Mouse (Mus musculus) hindbrain, embryonic 15.5 days (tissue): ENCODE measurements around the gene Ddx1. TPM values are rescaled to one million over a fixed set of nuclear protein-coding genes. Genes with fewer than 3 reads are reported as not detected.
A peak's percentile ranks its signal among the peaks of the same experiment; 100 is the strongest.

ENCODE experiments used
- ATAC-seq: fragments of 200-750 bp; cut with Nextera tagmentation; 2 replicates; pipeline ENCODE4 v1.8.0; 2017; ENCODE audit warnings: low read depth, moderate number of reproducible peaks, moderate TSS enrichment; ENCODE audit not compliant: low FRiP score
- H3K27ac ChIP-seq: fragments of 300-500 bp; sonication (generic); replicated peaks from 2 replicates; pipeline ENCODE4 v1.5.1; 2015; ENCODE audit warnings: mild to moderate bottlenecking, inconsistent platforms
- H3K27me3 ChIP-seq: fragments of 300-500 bp; sonication (generic); 2 replicates; pipeline ENCODE4 v1.6.1; 2015; ENCODE audit warnings: control low read depth, inconsistent platforms
- H3K36me3 ChIP-seq: fragments of 300-500 bp; sonication (generic); 2 replicates; pipeline ENCODE4 v1.6.1; 2015; ENCODE audit warnings: control low read depth, inconsistent platforms
- H3K4me1 ChIP-seq: fragments of 300-500 bp; sonication (generic); replicated peaks from 2 replicates; pipeline ENCODE4 v1.6.1; 2015; ENCODE audit warnings: control low read depth, inconsistent platforms
- H3K4me2 ChIP-seq: fragments of 300-500 bp; sonication (generic); 2 replicates; pipeline ENCODE4 v1.6.1; 2015; ENCODE audit warnings: moderate library complexity, mild to moderate bottlenecking, inconsistent platforms
- H3K4me3 ChIP-seq: fragments of 300-500 bp; sonication (generic); 2 replicates; pipeline ENCODE4 v1.5.1; 2015; ENCODE audit warnings: mild to moderate bottlenecking, inconsistent platforms
- H3K9ac ChIP-seq: fragments of 300-500 bp; sonication (generic); 2 replicates; pipeline ENCODE4 v1.6.1; 2015; ENCODE audit warnings: inconsistent platforms
- H3K9me3 ChIP-seq: fragments of 300-500 bp; sonication (generic); 2 replicates; pipeline ENCODE4 v1.6.1; 2016; ENCODE audit warnings: control low read depth, inconsistent platforms
- WGBS: fragments of 180-500 bp; shearing (Covaris S2); methylation state at CpG from one replicate; pipeline ENCODE4 v1.1.7; 2015; 5-methylcytosine and 5-hydroxymethylcytosine counted together
- polyA plus RNA-seq: library from polyadenylated mRNA; unstranded; fragments of >200 nt; fragmentation: Nextera tagmentation; extraction: Ambion mirVana; gene quantifications from 2 replicates; pipeline ENCODE4 v1.2.1, GENCODE M21; 2015

Gene Ddx1
- 131 TPM in 2 replicates for polyA plus RNA-seq

- Histone ChIP-seq H3K9me3 (no peaks in the 10 kb centered on the region), H3K4me3 (peak within 1 kb of the TSS; percentile 58), H3K27me3 (no peaks in the 10 kb centered on the region), H3K36me3 (peaks cover 10% of the 10 kb centered on the region), H3K4me2 (peak within 1 kb of the TSS; percentile 55), H3K9ac (peak within 1 kb of the TSS; percentile 76), H3K4me1 (peaks cover 16% of the 10 kb centered on the region), H3K27ac (peak within 1 kb of the TSS; percentile 77)
- peak; percentile 95 for ATAC-seq
- 2% methylated on average over 53 of the region's 59 CpGs for WGBS
These were observed at the start of gene Ddx1 for GRCm38 (mm10) chr12:13248691-13249572. Ddx1 (minus strand) TSS chr12:13249213.

- Histone ChIP-seq H3K9me3 (no peaks in the 10 kb centered on the region), H3K27me3 (no peaks in the 10 kb centered on the region), H3K9ac (no peak overlapping the region), H3K4me2 (no peak overlapping the region), H3K27ac (no peak overlapping the region), H3K4me3 (no peak overlapping the region), H3K4me1 (0 out of 2 replicates have a peak, but pooled peaks cover 3% of the 10 kb centered on the region), H3K36me3 (peaks cover 8% of the 10 kb centered on the region)
- 62% methylated on average over 3 of the region's 3 CpGs for WGBS
- peak; percentile 54 for ATAC-seq
These were observed 44.4 kb upstream of the Ddx1 start for GRCm38 (mm10) chr12:13293421-13293881.

GRCm38 (mm10) chr12:13291453-13291852, 42.4 kb upstream of the Ddx1 start:
- Histone ChIP-seq H3K4me3 (no peak overlapping the region), H3K27me3 (no peaks in the 10 kb centered on the region), H3K27ac (no peak overlapping the region), H3K4me2 (no peak overlapping the region), H3K36me3 (peaks cover 10% of the 10 kb centered on the region), H3K9ac (no peak overlapping the region), H3K9me3 (no peaks in the 10 kb centered on the region), H3K4me1 (0 out of 2 replicates have a peak, but pooled peaks cover 3% of the 10 kb centered on the region)
- ATAC-seq = no peak
- WGBS = 77% methylated on average over 2 of the region's 2 CpGs

GRCm38 (mm10) chr12:13269570-13270390, 20.8 kb upstream of the Ddx1 start:
- Histone ChIP-seq H3K4me2 (peak overlapping the region; percentile 74), H3K9ac (peak overlapping the region; percentile 70), H3K27me3 (no peaks in the 10 kb centered on the region), H3K4me3 (peak overlapping the region; percentile 74), H3K4me1 (peaks cover 19% of the 10 kb centered on the region), H3K9me3 (no peaks in the 10 kb centered on the region), H3K36me3 (peaks cover 9% of the 10 kb centered on the region; the same call in 1 of the 2 replicates), H3K27ac (peak overlapping the region; percentile 82; the same call in 1 of the 2 replicates)
- peak; percentile 27; the same call in 1 of the 2 replicates for ATAC-seq
- WGBS = 43% methylated on average over 16 of the region's 16 CpGs

GRCm38 (mm10) chr12:13268826-13269449, 19.9 kb upstream of the Ddx1 start, which contains the start of gene Nbas:
Nbas (plus strand) TSS chr12:13269133.
- Histone ChIP-seq H3K9me3 (no peaks in the 10 kb centered on the region), H3K36me3 (peaks cover under 1% of the 10 kb centered on the region; the same call in 1 of the 2 replicates), H3K4me3 (peak within 1 kb of the TSS; percentile 74), H3K9ac (peak within 1 kb of the TSS; percentile 70), H3K27ac (peak within 1 kb of the TSS; percentile 82), H3K4me1 (peaks cover 19% of the 10 kb centered on the region), H3K4me2 (peak within 1 kb of the TSS; percentile 74), H3K27me3 (no peaks in the 10 kb centered on the region)
- WGBS = 2% methylated on average over 38 of the region's 38 CpGs
- ATAC-seq = peak; percentile 96

GRCm38 (mm10) chr12:13268412-13268811, 19.4 kb upstream of the Ddx1 start:
- WGBS = 52% methylated on average over 3 of the region's 3 CpGs
- ATAC-seq = peak; percentile 70
- peak overlapping the region; percentile 74 for H3K4me2 ChIP-seq
- no peak overlapping the region for H3K9ac ChIP-seq
- peaks cover 19% of the 10 kb centered on the region for H3K4me1 ChIP-seq
- H3K36me3 ChIP-seq = no peaks in the 10 kb centered on the region
- no peaks in the 10 kb centered on the region for H3K27me3 ChIP-seq
- peak overlapping the region; percentile 74 for H3K4me3 ChIP-seq
- H3K27ac ChIP-seq = 0 out of 2 replicates have a peak overlapping the region, but pooled peaks have one; percentile 11
- H3K9me3 ChIP-seq = no peaks in the 10 kb centered on the region

GRCm38 (mm10) chr12:13255701-13256100, 6.7 kb upstream of the Ddx1 start:
- WGBS = 71% methylated on average over 2 of the region's 2 CpGs
- no peaks in the 10 kb centered on the region for H3K27me3 ChIP-seq
- no peak overlapping the region for H3K4me3 ChIP-seq
- H3K27ac ChIP-seq = no peak overlapping the region
- ATAC-seq = no peak
- H3K4me1 ChIP-seq = no peaks in the 10 kb centered on the region
- no peak overlapping the region for H3K9ac ChIP-seq
- H3K4me2 ChIP-seq = no peak overlapping the region
- no peaks in the 10 kb centered on the region for H3K9me3 ChIP-seq
- H3K36me3 ChIP-seq = no peaks in the 10 kb centered on the region

GRCm38 (mm10) chr12:13255068-13255467, 6.1 kb upstream of the Ddx1 start:
- H3K4me3 ChIP-seq = no peak overlapping the region
- no peak overlapping the region for H3K9ac ChIP-seq
- no peak overlapping the region for H3K27ac ChIP-seq
- no peaks in the 10 kb centered on the region for H3K4me1 ChIP-seq
- no peaks in the 10 kb centered on the region for H3K27me3 ChIP-seq
- 40% methylated on average over 3 of the region's 3 CpGs for WGBS
- no peaks in the 10 kb centered on the region for H3K9me3 ChIP-seq
- no peaks in the 10 kb centered on the region for H3K36me3 ChIP-seq
- no peak for ATAC-seq
- no peak overlapping the region for H3K4me2 ChIP-seq

GRCm38 (mm10) chr12:13249573-13249919, 533 bp upstream of the Ddx1 start:
- Histone ChIP-seq H3K27me3 (no peaks in the 10 kb centered on the region), H3K9me3 (no peaks in the 10 kb centered on the region), H3K4me2 (peak overlapping the region; percentile 55), H3K9ac (peak overlapping the region; percentile 76; the same call in 1 of the 2 replicates), H3K4me1 (peaks cover 16% of the 10 kb centered on the region), H3K36me3 (peaks cover 5% of the 10 kb centered on the region; the same call in 1 of the 2 replicates), H3K27ac (peak overlapping the region; percentile 77), H3K4me3 (peak overlapping the region; percentile 58)
- peak; percentile 56; the same call in 1 of the 2 replicates for ATAC-seq
- WGBS = 83% methylated on average over 3 of the region's 3 CpGs

- no peak overlapping the region for H3K4me3 ChIP-seq
- no peak overlapping the region for H3K27ac ChIP-seq
- ATAC-seq = no peak
- H3K4me1 ChIP-seq = peaks cover 4% of the 10 kb centered on the region
- no peak overlapping the region for H3K9ac ChIP-seq
- peaks cover 55% of the 10 kb centered on the region for H3K36me3 ChIP-seq
- no peaks in the 10 kb centered on the region for H3K27me3 ChIP-seq
- no peak overlapping the region for H3K4me2 ChIP-seq
- H3K9me3 ChIP-seq = no peaks in the 10 kb centered on the region
These were observed 6.6 kb downstream of the Ddx1 start for GRCm38 (mm10) chr12:13242453-13242852.

- Histone ChIP-seq H3K4me2 (no peak overlapping the region), H3K27ac (no peak overlapping the region), H3K9ac (no peak overlapping the region), H3K4me1 (peaks cover 5% of the 10 kb centered on the region), H3K27me3 (no peaks in the 10 kb centered on the region), H3K36me3 (peaks cover 34% of the 10 kb centered on the region), H3K4me3 (no peak overlapping the region), H3K9me3 (no peaks in the 10 kb centered on the region)
- ATAC-seq = no peak
- 91% methylated on average over 8 of the region's 8 CpGs for WGBS
These were observed 30.9 kb downstream of the Ddx1 start for GRCm38 (mm10) chr12:13218101-13218514.
